11 mouse cellular contexts compared by ENCODE assay signal in genomic region chr9:107521190-107521589, GRCm38 (mm10). TPM values are rescaled to one million over a fixed set of nuclear protein-coding genes. Genes with fewer than 3 reads are reported as not detected.
DNase-seq lines count a peak whose midpoint lies in the region; ATAC-seq and TF ChIP-seq lines count a peak whose summit lies in the region.
"Had no signal": no experiment of that assay in that cellular context is flagged by ENCODE, and none has a peak within 500 bp of the region (broad histone marks: within the 10 kb centered on the region; RNA-seq: fewer than 3 reads in every experiment).

No protein-coding gene starts in this region.

- H3K27ac ChIP-seq in hindbrain, postnatal 0 days: 0 out of 2 replicates have a peak overlapping the region, but pooled peaks have one; percentile 20
- no peak overlapping the region for H3K27ac ChIP-seq in hindbrain, embryonic 11.5 days (ENCODE audit: low read depth, low read length)
- no peak overlapping the region for H3K27ac ChIP-seq in ES-Bruce4 (ENCODE audit: insufficient read depth, low read length)
- H3K27ac ChIP-seq in stomach, embryonic 15.5 days: no peak overlapping the region

- H3K9ac ChIP-seq in hindbrain, postnatal 0 days (replicated peaks; ENCODE audit: low read length): no peak overlapping the region
- no peak overlapping the region for H3K9ac ChIP-seq in hindbrain, embryonic 11.5 days (ENCODE audit: low read depth, low read length)
- H3K9ac ChIP-seq in ES-Bruce4 (ENCODE audit: low read depth, poor library complexity, severe bottlenecking): peak overlapping the region; percentile 49; the same call in 1 of the 2 replicates
- no peak overlapping the region for H3K9ac ChIP-seq in stomach, embryonic 15.5 days

- ATAC-seq in hindbrain, postnatal 0 days: no peak
- ATAC-seq in hindbrain, embryonic 11.5 days (ENCODE audit: low FRiP score): no peak
- 0 out of 2 replicates have a peak, but pooled peaks have one; percentile 16 for ATAC-seq in common myeloid progenitor, adult 5-6 weeks (replicated peaks; ENCODE audit: low read depth, poor library complexity, severe bottlenecking)
- ATAC-seq in stomach, embryonic 15.5 days (ENCODE audit: insufficient read depth, low FRiP score, low read depth): no peak

- no peak for TF ChIP-seq CTCF in hindbrain, postnatal 0 days (IDR thresholded peaks at IDR 0.05; ENCODE audit: low read depth)
- TF ChIP-seq CTCF in ES-Bruce4 (IDR thresholded peaks at IDR 0.05; ENCODE audit: low read depth, low read length): no peak

- 0 out of 2 replicates have a peak, but pooled peaks cover 9% of the 10 kb centered on the region for H3K36me3 ChIP-seq in hindbrain, postnatal 0 days (ENCODE audit: insufficient read depth, low read length)
- no peaks in the 10 kb centered on the region for H3K36me3 ChIP-seq in hindbrain, embryonic 11.5 days (ENCODE audit: control insufficient read depth, insufficient read depth, low read length)
- H3K36me3 ChIP-seq in ES-Bruce4 (ENCODE audit: control insufficient read depth, insufficient read depth, low read length, poor library complexity, severe bottlenecking): no peaks in the 10 kb centered on the region
- no peaks in the 10 kb centered on the region for H3K36me3 ChIP-seq in stomach, embryonic 15.5 days

- no peak for TF ChIP-seq POLR2A in ES-Bruce4 (IDR thresholded peaks at IDR 0.05; ENCODE audit: insufficient read depth, low read length)

- no peak for DNase-seq in hindbrain, postnatal 0 days (ENCODE audit: low spot score)
- no peak for DNase-seq in hindbrain, embryonic 11.5 days (ENCODE audit: low spot score)
- DNase-seq in kidney, postnatal 25 days: no peak
- DNase-seq in urinary bladder, postnatal 14 days (ENCODE audit: low spot score): no peak
- DNase-seq: adrenal gland, postnatal 25 days; cerebellum, postnatal 10 days; left cerebral cortex, postnatal 4 days had no signal

- no peaks in the 10 kb centered on the region for H3K27me3 ChIP-seq in hindbrain, postnatal 0 days (ENCODE audit: insufficient read depth, low read length)
- H3K27me3 ChIP-seq in hindbrain, embryonic 11.5 days (ENCODE audit: control insufficient read depth, insufficient read depth, low read length): peaks cover 7% of the 10 kb centered on the region; the same call in 1 of the 2 replicates
- no peaks in the 10 kb centered on the region for H3K27me3 ChIP-seq in ES-Bruce4 (ENCODE audit: control insufficient read depth, insufficient read depth, low read length, poor library complexity, severe bottlenecking)
- H3K27me3 ChIP-seq in stomach, embryonic 15.5 days (replicated peaks): peaks cover 12% of the 10 kb centered on the region

- TF ChIP-seq EP300 in ES-Bruce4 (IDR thresholded peaks at IDR 0.05; ENCODE audit: insufficient read depth, low read depth, low read length): no peak

- no peak overlapping the region for H3K4me3 ChIP-seq in hindbrain, postnatal 0 days (ENCODE audit: low read length)
- H3K4me3 ChIP-seq in hindbrain, embryonic 11.5 days (ENCODE audit: low read depth, low read length): no peak overlapping the region
- no peak overlapping the region for H3K4me3 ChIP-seq in ES-Bruce4 (ENCODE audit: low read depth, low read length)
- no peak overlapping the region for H3K4me3 ChIP-seq in stomach, embryonic 15.5 days (replicated peaks)

- no peaks in the 10 kb centered on the region for H3K9me3 ChIP-seq in hindbrain, postnatal 0 days (ENCODE audit: low read length)
- H3K9me3 ChIP-seq in hindbrain, embryonic 11.5 days (ENCODE audit: control insufficient read depth, low read length): no peaks in the 10 kb centered on the region
- no peaks in the 10 kb centered on the region for H3K9me3 ChIP-seq in ES-Bruce4 (replicated peaks; ENCODE audit: control insufficient read depth, insufficient read depth, low read length, poor library complexity, severe bottlenecking)
- H3K9me3 ChIP-seq in stomach, embryonic 15.5 days: no peaks in the 10 kb centered on the region

- WGBS in hindbrain, postnatal 0 days: 64% methylated on average over 5 of the region's 5 CpGs
- 65% methylated on average over 5 of the region's 5 CpGs for WGBS in hindbrain, embryonic 11.5 days
- 20% methylated on average over 5 of the region's 5 CpGs for WGBS in stomach, embryonic 15.5 days

- H3K4me2 ChIP-seq in hindbrain, postnatal 0 days (ENCODE audit: low read depth, low read length): no peak overlapping the region
- no peak overlapping the region for H3K4me2 ChIP-seq in hindbrain, embryonic 11.5 days (replicated peaks; ENCODE audit: low read depth, low read length)
- 0 out of 2 replicates have a peak overlapping the region, but pooled peaks have one; percentile 49 for H3K4me2 ChIP-seq in stomach, embryonic 15.5 days

- H3K4me1 ChIP-seq in hindbrain, postnatal 0 days (ENCODE audit: insufficient read depth, low read length): peaks cover 3% of the 10 kb centered on the region
- H3K4me1 ChIP-seq in hindbrain, embryonic 11.5 days (replicated peaks; ENCODE audit: control insufficient read depth, insufficient read depth, low read length): peaks cover 8% of the 10 kb centered on the region
- peaks cover 8% of the 10 kb centered on the region for H3K4me1 ChIP-seq in ES-Bruce4 (ENCODE audit: control insufficient read depth, insufficient read depth, low read length)
- H3K4me1 ChIP-seq in stomach, embryonic 15.5 days: peaks cover 17% of the 10 kb centered on the region

RNA-seq across cellular contexts. Expression of gene Tmem115, which starts 12.6 kb away (rescaled TPM):
- 72.6 and 78.4 TPM in 2 replicates for total RNA-seq in hindbrain, postnatal 0 days (2014; rRNA removed)
- 51.6 and 52.3 TPM in 2 replicates for polyA plus RNA-seq in hindbrain, postnatal 0 days (2015; fragmentation: Nextera tagmentation; extraction: Ambion mirVana)
- 38.8 and 46.5 TPM in 2 replicates for polyA plus RNA-seq in hindbrain, embryonic 11.5 days (2014; fragmentation: Nextera tagmentation; extraction: Ambion mirVana)
- polyA plus RNA-seq in ES-Bruce4 (2011; ENCODE audit: insufficient read depth, insufficient read length, low read depth, missing spikeins): 10.7 and 11.6 TPM in 2 replicates
- total RNA-seq in common myeloid progenitor, adult 5-6 weeks (2017): 15.1 and 17.2 TPM in 2 replicates
- polyA plus RNA-seq in stomach, embryonic 15.5 days (2015; fragmentation: Nextera tagmentation; extraction: Ambion mirVana): 43.2 and 45.7 TPM in 2 replicates

RNA-seq across cellular contexts. Expression of gene Cyb561d2, which starts 20.8 kb away (rescaled TPM):
- total RNA-seq in hindbrain, postnatal 0 days (2014; rRNA removed): 56.5 and 69.3 TPM in 2 replicates
- 52.9 and 53.5 TPM in 2 replicates for polyA plus RNA-seq in hindbrain, postnatal 0 days (2015; fragmentation: Nextera tagmentation; extraction: Ambion mirVana)
- 19.6 and 21.2 TPM in 2 replicates for polyA plus RNA-seq in hindbrain, embryonic 11.5 days (2014; fragmentation: Nextera tagmentation; extraction: Ambion mirVana)
- 7.7 and 9.2 TPM in 2 replicates for polyA plus RNA-seq in ES-Bruce4 (2011; ENCODE audit: insufficient read depth, insufficient read length, low read depth, missing spikeins)
- total RNA-seq in common myeloid progenitor, adult 5-6 weeks (2017): 13.7 and 33.9 TPM in 2 replicates
- polyA plus RNA-seq in stomach, embryonic 15.5 days (2015; fragmentation: Nextera tagmentation; extraction: Ambion mirVana): 26.6 and 31.3 TPM in 2 replicates

RNA-seq across cellular contexts. Expression of gene Nprl2, which starts 20.8 kb away (rescaled TPM):
- total RNA-seq in hindbrain, postnatal 0 days (2014; rRNA removed): 58.6 and 70.5 TPM in 2 replicates
- 53.0 and 54.6 TPM in 2 replicates for polyA plus RNA-seq in hindbrain, postnatal 0 days (2015; fragmentation: Nextera tagmentation; extraction: Ambion mirVana)
- polyA plus RNA-seq in hindbrain, embryonic 11.5 days (2014; fragmentation: Nextera tagmentation; extraction: Ambion mirVana): 46.2 and 46.5 TPM in 2 replicates
- 32.3 and 32.7 TPM in 2 replicates for polyA plus RNA-seq in ES-Bruce4 (2011; ENCODE audit: insufficient read depth, insufficient read length, low read depth, missing spikeins)
- 12.8 and 15.2 TPM in 2 replicates for total RNA-seq in common myeloid progenitor, adult 5-6 weeks (2017)
- polyA plus RNA-seq in stomach, embryonic 15.5 days (2015; fragmentation: Nextera tagmentation; extraction: Ambion mirVana): 39.1 and 39.7 TPM in 2 replicates

RNA-seq across cellular contexts. Expression of gene Zmynd10, which starts 25.9 kb away (rescaled TPM):
- 1.8 and 10.9 TPM in 2 replicates for total RNA-seq in hindbrain, postnatal 0 days (2014; rRNA removed)
- polyA plus RNA-seq in hindbrain, postnatal 0 days (2015; fragmentation: Nextera tagmentation; extraction: Ambion mirVana): 3.5 and 3.7 TPM in 2 replicates
- polyA plus RNA-seq in hindbrain, embryonic 11.5 days (2014; fragmentation: Nextera tagmentation; extraction: Ambion mirVana): 3.7 and 5.0 TPM in 2 replicates
- not detected in 2 replicates for polyA plus RNA-seq in ES-Bruce4 (2011; ENCODE audit: insufficient read depth, insufficient read length, low read depth, missing spikeins)
- total RNA-seq in common myeloid progenitor, adult 5-6 weeks (2017): not detected in 2 replicates
- polyA plus RNA-seq in stomach, embryonic 15.5 days (2015; fragmentation: Nextera tagmentation; extraction: Ambion mirVana): 0.63 and 0.94 TPM in 2 replicates
- total RNA-seq: granulocyte monocyte progenitor cell, adult 5-6 weeks had no signal

RNA-seq across cellular contexts. Expression of gene Rassf1, which starts 30.2 kb away (rescaled TPM):
- total RNA-seq in hindbrain, postnatal 0 days (2014; rRNA removed): 17.6 and 20.2 TPM in 2 replicates
- polyA plus RNA-seq in hindbrain, postnatal 0 days (2015; fragmentation: Nextera tagmentation; extraction: Ambion mirVana): 30.3 and 31.0 TPM in 2 replicates
- polyA plus RNA-seq in hindbrain, embryonic 11.5 days (2014; fragmentation: Nextera tagmentation; extraction: Ambion mirVana): 39.7 and 41.2 TPM in 2 replicates
- 23.7 and 24.8 TPM in 2 replicates for polyA plus RNA-seq in ES-Bruce4 (2011; ENCODE audit: insufficient read depth, insufficient read length, low read depth, missing spikeins)
- 29.3 and 37.4 TPM in 2 replicates for total RNA-seq in common myeloid progenitor, adult 5-6 weeks (2017)
- polyA plus RNA-seq in stomach, embryonic 15.5 days (2015; fragmentation: Nextera tagmentation; extraction: Ambion mirVana): 53.9 and 58.0 TPM in 2 replicates
